Mouse (Mus musculus) MN1 (cell line): ENCODE measurements around the gene Stxbp6.
"Not testable (repeated sequence)": the region's sequence is repeated elsewhere in the genome, so short reads cannot be mapped to it uniquely, and the experiment has no call there.

Experiments used
- DNase-seq: peaks from one replicate; pipeline ENCODE4 v3.0.0-alpha.2; 2016; ENCODE audit warnings: low spot score

Stxbp6 gene

DNA sequence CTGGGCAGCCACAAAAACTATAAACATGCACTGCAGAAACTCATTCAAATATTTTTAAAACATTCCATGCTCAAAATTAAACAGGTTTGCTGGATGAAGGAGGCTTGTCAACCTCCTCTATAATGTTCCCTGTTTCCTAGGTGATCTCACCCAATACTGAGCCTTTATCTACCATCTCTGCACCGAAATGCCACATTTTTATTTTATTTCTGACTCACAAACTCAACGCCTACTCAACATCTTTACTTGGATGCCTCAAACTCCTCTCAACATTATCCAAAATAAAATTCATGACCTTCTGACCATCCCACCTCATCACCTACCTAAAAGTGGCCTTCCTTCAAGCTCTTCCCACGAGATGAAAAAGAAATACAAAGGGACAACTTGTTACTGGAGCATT lies 18.1 kb downstream of the Stxbp6 start:
- no peak for DNase-seq

DNA sequence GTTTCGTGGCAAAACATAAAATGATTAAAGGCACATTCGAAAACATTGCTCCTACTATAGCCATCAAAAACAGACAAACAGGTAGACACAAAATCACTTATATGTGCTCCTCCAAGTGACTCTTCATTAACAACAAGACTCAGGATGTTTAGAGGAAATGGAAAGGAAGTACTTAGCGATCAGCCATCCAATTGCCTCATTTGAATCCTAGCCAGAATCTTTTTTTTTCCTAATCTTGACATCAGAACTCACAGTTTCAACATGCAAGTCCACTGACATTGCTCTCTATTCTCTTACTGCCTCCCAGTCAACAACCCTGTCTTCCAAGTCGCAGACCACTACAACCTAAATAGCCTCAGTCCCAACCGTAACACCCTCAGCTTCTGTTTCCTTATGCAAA lies 21.2 kb downstream of the Stxbp6 start:
- DNase-seq: no peak

DNA sequence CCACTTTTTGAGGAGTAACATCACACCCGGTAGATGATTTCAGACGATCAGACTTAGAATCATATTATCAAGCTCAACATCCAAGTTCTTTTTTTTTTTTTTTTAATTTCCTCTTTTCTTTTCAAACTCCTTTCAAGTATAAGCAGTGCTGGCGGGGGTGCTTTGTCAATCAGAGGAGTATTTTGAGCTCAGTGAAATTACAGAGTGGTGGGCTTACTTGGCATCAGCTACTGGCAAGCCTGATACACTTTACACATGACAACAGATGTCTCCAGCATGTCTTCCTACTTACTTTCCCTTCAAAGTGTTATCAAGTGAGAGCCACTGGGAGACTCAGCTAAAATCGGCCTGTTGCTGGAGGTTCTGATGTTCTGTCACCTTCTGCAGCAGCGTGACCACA lies 21.6 kb downstream of the Stxbp6 start:
- no peak for DNase-seq

DNA sequence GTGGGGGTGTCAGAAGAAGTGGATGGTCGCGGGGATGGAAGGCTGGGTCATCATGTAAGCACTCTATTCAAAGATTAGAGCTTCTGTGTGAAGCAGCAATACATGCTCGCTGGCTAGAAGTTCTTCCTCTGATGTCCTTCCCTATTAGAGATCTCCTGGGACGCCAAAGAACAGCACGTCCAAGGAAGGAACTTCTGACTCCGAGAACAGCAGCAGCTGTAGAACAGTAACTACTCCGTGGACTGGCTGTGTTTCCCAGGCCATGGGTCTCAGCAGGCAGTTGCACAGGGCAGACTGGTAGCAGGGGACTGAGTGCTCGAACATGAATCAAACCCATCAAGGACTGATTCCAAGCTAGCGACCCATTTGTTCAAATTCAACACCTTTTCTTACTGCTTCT lies 24.6 kb downstream of the Stxbp6 start:
- no peak for DNase-seq

DNA sequence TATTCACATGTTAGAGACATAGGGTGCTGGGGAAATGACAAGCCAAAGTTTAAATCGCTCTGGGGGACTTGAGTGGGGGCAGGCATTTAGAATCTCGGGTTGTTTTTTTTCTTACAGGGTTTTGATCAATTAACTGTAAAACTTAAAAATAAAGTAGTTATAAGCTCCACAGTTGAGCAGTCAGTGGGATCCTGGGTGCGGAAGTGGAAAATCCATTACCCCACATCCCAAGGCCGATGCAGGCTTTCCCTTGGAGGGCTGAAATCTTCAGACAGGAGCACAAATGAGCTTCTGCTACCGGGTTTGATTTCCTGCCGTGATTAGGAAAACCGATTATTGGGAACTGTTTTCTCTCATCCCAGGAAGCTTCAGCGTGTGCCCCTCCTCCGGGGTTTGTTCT lies 26.8 kb downstream of the Stxbp6 start:
- not testable (repeated sequence) for DNase-seq

DNA sequence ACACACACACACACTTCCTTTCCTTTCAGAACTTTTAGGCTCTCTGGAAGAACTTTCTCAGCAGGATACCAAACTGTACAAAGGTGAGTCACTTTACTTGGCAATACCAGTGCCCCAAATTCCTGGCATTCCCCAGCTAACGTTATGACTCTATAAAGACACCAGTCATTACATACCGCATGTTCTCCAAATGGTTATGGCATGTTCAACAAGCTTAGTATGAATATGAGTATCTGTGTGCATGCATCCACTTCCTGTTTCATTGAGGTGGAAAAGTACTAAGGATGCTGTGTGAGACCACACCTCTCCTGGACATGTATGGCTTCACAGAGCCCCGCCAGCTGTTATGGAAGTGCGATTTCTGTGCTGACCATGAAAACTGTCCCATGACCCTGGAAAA lies 27.3 kb downstream of the Stxbp6 start:
- no peak for DNase-seq

DNA sequence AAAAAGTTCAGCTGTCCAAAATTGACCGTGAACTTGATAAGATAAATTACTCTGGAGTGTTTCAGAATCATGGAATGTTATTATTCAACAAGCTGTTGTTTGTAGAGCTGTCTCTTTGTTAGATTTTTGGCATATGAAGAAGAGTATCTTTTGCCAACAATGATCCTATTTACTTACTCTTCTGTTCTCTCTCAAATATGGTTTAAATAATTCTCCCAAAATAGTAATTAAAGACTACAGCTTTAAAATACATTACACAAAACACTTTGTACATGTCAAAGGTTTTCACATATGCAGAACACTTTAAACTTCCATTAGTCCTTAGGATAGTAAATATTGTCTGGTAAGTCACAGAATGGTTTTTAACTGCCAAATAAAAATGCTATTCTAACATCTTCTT lies 29.9 kb downstream of the Stxbp6 start:
- DNase-seq: no peak

DNA sequence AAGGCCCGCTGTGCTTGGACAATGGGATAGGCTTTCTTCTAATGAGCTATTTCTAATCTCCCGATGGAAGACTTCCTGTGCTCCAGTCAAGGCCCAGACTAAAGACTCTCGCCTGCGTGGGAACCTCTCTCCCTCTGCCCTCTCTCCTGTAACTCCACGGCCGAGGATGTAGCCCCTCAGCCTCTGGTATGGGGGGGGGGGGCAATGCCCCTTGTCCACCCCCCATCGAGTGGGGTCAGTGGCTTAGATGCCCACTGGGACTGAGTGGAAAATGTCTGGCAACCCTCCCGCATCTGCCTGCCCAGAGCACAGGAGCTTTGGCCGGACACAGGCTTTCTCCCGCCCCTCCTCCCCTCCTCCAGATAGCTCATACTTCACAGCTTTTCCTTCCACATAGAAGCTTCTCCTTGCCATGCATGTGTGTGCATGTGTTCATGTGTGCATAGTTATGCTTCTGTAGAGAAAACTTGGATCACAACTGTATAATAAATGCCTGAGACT lies 31.9 kb downstream of the Stxbp6 start:
- no peak for DNase-seq

DNA sequence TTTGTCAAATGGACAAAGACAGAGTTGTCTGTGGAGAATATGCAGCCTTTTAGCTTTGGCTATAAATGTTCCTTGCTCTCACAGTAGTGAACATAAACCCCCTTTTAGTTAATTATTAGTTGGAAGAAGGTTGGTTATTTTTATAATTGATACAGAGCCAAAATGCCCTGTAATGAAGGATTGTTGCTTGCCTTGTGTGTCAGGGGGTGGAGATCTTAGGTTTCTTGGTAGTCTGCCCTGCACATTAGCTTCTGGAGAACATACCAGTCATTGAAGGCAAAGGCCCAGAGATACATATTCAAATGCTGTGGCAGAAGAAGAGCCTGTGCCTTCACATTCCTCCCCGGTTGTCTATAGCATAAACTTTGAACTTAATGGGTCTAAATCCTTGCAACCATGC lies 37.0 kb downstream of the Stxbp6 start:
- DNase-seq: no peak

DNA sequence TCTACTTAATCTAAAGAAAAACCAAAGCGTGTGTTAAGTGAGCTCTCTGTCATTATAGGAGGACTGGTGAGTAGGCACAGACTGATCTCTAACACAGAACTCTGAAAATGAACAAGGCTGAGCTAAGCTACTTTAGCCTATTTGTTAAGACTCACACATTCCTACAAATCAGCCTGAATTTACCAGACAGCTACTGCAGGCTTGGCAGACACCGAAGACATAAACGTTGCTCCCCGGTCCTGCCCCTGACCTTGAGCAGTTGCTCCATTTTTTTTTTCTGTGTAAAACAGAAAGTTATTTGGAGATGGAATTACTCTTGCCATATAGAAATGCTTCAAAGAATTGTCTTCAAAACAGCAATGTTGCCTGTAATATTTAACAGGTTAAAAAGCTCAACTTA lies 37.4 kb downstream of the Stxbp6 start:
- DNase-seq: no peak

DNA sequence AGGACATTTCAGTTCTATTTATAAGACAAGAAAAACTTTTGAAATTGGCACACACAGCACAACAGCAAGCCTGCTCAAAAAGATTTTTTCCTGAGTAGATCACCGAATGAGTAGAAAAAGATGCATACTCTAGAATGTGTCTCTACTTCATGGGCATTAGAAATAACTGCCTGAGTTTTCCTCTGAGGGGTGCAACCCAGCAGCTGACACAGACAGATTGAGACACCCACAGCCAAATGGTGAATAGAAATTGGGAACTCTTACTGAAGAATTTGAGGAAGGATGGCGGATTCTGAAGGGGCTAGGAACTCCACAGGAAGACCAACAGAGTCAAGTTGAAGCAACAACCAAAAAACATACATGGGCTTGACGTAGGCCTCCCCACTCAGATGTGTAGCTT lies 43.8 kb downstream of the Stxbp6 start:
- no peak for DNase-seq

DNA sequence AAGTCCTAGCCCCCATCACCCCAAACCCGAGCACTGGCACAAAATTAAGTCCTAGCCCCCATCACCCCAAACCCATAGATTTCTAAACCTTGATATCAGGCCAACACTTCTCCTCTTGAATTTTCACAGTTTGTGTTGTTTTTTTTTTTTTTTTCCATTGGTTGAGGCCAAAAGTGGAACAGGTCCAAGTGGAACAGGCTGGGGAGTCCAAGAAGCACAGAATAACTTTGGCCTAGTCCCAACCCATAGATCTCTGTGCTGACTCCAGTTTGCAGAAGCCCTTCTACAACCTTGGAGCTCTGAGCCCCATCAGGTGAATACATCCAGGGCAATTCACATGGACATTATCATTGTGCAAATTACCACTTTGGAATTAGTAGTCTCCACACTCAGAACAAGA lies 48.2 kb downstream of the Stxbp6 start:
- DNase-seq: no peak

DNA sequence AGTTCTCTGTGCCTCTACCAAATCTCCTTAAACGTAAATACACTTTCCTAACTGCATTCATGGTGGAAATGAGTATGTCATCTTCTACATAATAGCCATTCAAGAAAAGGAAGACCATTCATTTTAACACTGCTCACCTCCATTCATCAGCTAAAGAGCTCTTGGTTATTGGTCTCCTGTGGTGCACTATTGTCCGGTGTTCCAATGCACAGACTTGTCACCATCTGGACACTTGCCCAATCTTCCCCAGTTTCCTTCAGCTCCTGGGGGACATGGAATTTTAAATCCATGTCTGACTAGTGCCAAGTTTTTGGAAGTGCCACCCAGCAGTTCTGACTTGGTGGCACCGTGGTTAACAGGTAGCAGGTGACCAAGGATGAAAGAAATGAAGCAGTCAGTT lies 54.5 kb downstream of the Stxbp6 start:
- no peak for DNase-seq

DNA sequence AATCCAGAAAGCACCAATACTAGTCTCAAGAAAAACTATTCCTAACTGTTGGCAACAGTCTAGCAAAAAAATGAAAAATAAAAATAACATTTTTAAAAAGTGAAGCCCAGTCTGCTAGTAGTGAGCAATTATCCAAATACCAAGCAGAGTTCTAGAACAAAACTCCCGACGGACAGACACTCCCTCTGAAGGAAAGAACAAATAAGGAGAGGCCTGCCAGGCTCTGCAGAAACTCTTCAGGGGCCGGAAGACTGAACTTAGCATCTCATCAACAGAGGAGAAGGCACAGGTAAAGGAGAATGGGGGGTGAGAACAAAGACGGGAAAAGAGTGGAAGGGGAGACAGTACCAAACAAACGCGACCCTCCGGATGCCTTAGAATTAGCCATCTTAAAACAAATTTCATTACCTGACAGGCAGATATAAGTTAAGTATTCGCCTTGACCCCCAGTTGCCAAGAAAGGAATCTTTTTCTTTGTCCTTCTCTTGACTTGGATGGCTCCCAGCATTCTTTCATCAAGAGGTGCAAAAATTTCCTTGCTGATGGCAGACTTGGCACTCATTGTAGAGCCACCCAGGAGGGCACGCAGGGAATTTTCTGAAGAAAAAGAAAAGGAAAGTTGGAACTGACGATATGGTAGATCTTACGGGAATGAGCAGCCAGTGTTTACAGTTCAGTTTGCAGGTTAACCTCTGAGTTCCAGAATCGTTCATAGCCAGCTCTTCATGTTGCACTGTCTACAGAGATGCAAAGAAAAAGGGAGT lies 55.3 kb downstream of the Stxbp6 start:
- no peak for DNase-seq

DNA sequence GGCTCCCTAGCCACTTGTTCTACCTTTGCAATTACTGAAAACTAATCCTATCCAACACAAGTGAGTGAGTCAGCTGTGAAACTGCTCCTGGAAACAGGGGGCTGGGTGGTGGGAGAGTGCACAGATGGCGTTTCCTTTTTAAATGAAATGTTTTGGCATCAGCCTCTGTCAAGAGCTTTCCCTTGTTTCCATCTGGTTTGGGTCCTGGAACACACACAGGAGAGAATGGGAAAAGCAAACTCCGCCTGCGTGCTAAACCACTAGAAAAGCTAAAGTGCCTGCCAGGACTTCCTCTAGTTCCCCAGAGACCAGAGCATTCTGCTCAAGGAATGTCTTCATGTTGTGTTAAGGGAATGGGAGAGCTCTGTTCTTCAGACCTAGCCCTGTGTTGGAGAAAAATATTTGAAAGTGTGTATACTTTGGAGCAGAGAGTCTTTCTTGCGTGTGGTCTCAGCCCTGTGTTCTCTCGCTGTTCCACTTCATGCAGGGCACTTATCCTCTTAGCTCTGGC lies 61.2 kb downstream of the Stxbp6 start:
- no peak for DNase-seq

DNA sequence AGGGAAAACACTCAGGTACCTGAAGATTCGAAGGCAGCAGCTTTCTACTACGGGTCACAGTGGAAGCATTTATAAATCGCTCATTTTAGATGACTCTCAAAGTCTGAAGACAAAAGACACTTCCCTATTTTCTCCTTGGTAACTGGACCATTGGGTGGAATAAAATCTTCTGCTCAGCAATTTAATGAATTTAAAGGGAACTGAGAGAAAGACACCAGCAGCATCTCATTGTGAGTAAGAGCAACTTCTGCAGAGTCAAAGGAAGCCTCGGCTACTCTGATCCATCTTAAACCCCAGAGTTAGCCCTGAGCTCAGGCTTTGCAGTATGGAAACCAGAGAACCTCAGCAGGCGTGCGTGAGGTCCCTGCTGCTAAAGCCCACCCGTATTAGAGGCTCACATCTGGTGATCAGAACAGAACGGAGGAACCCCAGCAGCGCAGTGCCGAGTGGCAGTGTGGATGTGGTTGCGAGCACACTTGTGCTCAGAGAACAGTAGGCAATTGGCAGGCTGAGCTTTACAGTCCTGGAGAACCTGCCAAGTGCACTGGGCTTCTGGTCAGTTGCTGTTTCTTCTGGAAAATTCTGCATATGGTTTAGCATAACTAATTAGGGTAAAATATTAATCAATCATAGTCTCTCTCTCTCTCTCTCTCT lies 62.9 kb downstream of the Stxbp6 start:
- DNase-seq: no peak

DNA sequence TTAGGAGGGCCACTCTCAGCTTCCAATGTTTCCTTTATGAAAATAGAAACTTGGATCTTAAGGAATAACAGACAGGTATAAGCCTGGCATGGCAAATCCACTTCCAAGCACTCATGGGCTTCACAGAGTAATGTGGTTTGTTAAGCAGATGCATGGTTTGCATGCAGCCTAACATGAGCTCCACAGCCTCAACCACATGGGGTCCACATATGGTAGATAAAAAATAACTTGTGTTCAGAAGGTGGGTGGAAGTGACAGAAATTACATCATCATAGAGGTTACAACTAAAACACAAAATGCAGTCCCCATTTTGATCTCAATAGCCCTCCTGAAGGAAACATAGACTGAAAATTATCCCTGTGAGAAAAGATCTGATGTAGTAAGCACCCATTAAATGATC lies 63.5 kb downstream of the Stxbp6 start:
- no peak for DNase-seq

DNA sequence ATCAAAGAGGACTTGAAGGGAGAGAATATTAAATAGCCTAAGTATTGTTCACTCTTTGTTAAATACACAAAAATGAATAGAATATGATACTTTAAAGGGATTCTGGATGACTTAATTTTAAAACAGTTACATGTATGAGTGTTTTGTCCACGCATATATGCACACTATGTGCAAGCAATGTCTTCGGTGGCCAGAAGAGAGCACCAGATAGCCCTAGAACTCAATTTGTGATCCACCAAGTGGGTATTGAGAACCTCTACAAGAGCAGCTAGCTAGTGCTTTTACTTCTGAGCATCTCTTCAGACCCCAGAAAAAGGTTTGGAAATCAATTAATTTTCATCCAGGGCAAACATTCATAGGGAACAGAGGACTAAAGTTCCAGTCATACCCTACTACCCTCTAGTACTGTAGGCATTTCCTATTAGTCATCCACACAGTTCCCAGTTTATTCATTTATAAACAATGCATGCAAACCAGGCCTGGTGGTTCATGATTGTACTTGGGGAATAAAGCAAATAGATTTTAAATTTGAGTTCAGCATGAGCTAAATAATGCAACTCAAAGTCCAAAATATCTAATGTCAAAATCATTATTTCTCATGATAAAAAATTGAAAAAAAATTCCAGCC lies 64.4 kb downstream of the Stxbp6 start:
- DNase-seq: no peak

DNA sequence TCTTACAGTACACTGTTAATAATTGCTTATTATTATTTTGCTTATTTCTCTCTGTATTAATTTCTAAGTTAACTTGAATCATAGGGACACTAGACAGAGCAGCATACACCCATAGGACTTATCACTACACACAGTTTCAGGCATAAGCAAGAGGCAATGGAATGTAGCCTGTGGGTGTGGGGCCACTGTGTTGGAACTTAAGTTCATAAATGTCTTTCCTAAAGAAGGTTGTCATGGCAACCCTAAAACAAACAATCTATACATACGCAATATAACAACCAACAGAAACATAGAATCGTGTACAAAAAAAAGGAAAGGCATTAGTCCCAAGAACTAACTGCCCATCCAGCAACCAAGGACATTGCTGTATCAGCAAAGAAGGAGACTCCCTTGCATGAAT lies 67.9 kb downstream of the Stxbp6 start:
- no peak for DNase-seq

DNA sequence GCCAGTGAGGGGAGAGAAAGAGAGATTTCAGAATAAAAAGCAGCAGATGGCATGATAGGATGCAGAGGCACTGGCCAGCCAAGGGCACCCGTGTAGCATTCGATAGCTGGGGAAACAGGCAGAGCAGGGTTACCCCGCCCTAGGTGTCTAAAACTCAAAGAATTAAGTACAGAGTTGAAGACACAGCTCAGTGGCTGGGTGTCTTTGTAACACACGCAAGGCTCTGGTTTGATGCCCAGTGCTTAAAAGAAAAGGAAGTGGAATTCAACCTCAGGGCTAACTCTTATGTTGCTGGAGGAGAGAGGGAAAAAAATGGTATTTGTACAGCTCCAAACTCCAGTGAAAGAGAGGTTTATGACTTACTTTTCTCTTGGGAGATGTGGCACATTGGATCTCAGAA lies 68.5 kb downstream of the Stxbp6 start:
- DNase-seq: no peak

DNA sequence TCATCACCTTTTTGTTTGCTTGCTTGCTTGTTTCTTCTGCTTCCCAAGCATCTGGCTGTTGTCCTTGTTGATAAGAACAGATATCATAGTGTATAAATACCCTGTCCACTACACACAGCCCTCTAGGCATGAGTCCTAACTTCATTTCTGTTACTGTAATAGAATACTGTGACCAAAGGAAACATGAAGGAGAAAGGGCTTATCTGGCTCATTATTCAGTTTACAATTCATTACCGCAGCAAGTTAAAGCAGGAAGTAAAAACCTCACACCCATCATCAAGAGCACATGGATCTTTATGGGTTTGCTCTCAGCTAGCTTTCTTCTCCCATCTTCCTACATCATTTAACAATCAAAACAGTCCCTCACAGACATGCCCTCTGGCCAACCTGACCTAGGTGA lies 72.5 kb downstream of the Stxbp6 start:
- no peak for DNase-seq

DNA sequence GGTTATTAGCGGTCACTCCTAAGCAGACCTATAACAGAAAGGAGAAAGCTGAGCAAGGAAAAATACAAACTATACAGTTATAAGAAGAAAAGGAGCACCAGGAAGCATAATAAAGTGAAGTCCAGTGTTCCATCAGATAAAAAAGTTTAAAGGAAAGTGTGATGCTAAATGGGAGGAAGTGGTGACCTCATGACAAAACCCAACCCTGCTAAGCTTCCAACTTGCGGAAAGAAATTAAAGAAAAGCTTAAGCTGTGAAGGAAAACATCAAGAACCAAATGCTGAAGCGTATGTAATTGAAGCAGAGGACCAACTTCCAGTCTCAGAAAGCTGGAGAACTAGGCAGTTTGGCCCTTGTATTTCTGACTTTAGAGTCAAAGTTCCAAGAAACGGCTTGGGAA lies 77.1 kb downstream of the Stxbp6 start:
- no peak for DNase-seq

DNA sequence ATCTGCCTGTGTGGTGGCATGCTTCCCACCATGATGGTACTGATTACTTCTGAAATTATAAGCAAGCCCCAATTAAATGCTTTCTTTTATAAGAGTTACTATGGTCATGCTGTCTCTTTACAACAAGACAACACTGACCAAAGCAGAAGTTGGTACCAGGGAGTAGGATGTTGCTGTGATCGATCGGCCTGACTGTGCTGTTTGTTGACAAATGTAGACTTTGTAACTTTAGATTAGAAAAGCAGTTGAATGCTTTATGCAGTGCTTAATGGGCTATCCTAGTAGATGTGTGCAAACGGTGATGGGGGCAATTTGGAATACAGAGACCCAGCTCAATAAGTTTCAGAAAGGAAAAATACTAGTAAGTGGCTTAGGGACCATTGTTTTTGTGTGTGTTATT lies 77.6 kb downstream of the Stxbp6 start:
- DNase-seq: no peak
